Mouse (Mus musculus): ENCODE results near the gene Grb14.

- TF ChIP-seq POLR2A (IDR thresholded peaks at IDR 0.05; ENCODE audit: borderline replicate concordance, low read depth, low read length) (no peak), CTCF (IDR thresholded peaks at IDR 0.05; ENCODE audit: low read depth, low read length) (no peak)
These were observed 29.7 kb downstream of the Grb14 start for GRCm38 (mm10) chr2:64995048-64995447.
